Mouse (Mus musculus) C2C12 (cell line): Measurements from ENCODE around the gene Smpdl3a.

Experiments
- CEBPB ChIP-seq: IDR thresholded peaks from one replicate; pipeline ENCODE4 v1.6.1; 2011; ENCODE audit warnings: low read depth, mild to moderate bottlenecking, control low read depth, moderate library complexity
- CTCF ChIP-seq: IDR thresholded peaks from one replicate; pipeline ENCODE4 v1.5.1; 2011; ENCODE audit not compliant: control insufficient read depth, insufficient read depth, insufficient read length
- FOSL1 ChIP-seq: IDR thresholded peaks from one replicate; pipeline ENCODE4 v1.8.0; 2011; ENCODE audit warnings: mild to moderate bottlenecking, low read length; ENCODE audit not compliant: poor library complexity, insufficient read depth, severe bottlenecking
- MAX ChIP-seq: IDR thresholded peaks from one replicate; pipeline ENCODE4 v1.6.1; 2011; ENCODE audit warnings: mild to moderate bottlenecking, control low read depth
- MYOD1 ChIP-seq: IDR thresholded peaks from one replicate; pipeline ENCODE4 v1.6.1; 2011; ENCODE audit warnings: low read depth; ENCODE audit not compliant: control insufficient read depth, insufficient read length
- MYOG ChIP-seq: IDR thresholded peaks from one replicate; pipeline ENCODE4 v1.6.1; 2011; ENCODE audit not compliant: control insufficient read depth, insufficient read length; ENCODE audit errors: extremely low read depth
- USF1 ChIP-seq: IDR thresholded peaks from one replicate; pipeline ENCODE4 v1.6.1; 2011; ENCODE audit warnings: low read depth, mild to moderate bottlenecking, control low read depth, moderate library complexity

GRCm38 (mm10) chr10:57807754-57808153 is 13.6 kb downstream of the Smpdl3a start:
- TF ChIP-seq MAX (no peak), CTCF (no peak), USF1 (no peak), MYOD1 (no peak), CEBPB (no peak), MYOG (no peak), FOSL1 (no peak)
